Mouse (Mus musculus): ENCODE results near the gene Gm7298. TPM values are rescaled to one million over a fixed set of nuclear protein-coding genes. Genes with fewer than 3 reads are reported as not detected.
"Not testable (repeated sequence)": the region's sequence is repeated elsewhere in the genome, so short reads cannot be mapped to it uniquely, and the experiment has no call there.

The Gm7298 gene
- total RNA-seq (2021) = 3.8 and 4.7 TPM in 2 replicates
- long read RNA-seq = 0 reads

DNA sequence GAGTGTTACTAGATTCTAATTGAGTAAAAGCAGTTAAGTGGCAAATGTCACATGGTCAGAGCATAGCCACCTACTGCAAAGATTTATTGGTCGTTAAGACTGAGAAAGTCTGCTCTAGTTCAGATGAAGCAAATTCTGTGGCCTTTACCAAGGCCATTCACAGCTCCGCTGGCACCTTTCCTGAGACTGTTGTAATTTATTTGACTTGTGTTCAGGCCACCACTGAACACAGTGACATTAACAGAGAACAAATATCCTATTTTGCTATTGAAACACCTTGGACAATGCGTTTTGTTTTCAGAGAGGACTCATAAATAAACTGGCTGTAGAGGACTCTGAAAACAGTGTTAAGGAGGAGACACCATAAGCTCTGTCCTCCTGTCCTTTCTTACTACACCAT lies at the start of gene Gm7298:
Gene Gm7298, plus strand, starts transcription at position 301 of the 400 bp plus-strand sequence.
- DNase-seq = no peak

DNA sequence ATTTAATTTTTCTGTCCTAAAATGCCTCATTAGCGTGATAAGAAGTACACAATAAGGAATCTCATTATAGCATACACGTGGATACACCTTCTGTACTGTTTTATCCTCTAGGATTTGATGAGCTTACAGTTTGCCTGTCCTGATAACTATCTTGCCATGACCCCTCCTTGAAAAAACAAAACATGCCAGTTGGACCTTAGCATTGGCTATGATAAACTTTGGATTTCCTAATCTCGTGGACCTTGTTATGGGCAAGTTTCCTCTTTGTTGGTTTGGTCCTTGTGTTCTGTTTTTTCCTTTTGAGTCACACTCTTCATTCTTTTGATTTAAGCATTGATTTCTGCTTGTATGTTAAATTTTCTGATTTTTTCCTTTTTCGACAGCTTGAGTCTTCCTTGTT lies 95.3 kb downstream of the Gm7298 start:
- no peak for DNase-seq

- DNase-seq = no peak
These were observed 103.6 kb downstream of the Gm7298 start for GRCm38 (mm10) chr6:121836361-121836760.

GRCm38 (mm10) chr6:121838271-121838670 lies 105.5 kb downstream of the Gm7298 start, which contains the start of gene Mug1:
Gene Mug1, plus strand, starts transcription at chr6:121838541.
- not testable (repeated sequence) for DNase-seq

Other genes with a start within 250 kb of the Gm7298 start
- 3.7 and 4.6 TPM in 2 replicates for gene A2m, start 97.6 kb upstream of the Gm7298 start, total RNA-seq (2021)
- gene Mug1, start 105.6 kb downstream of the Gm7298 start, total RNA-seq (2021) = 2.8 and 28.7 TPM in 2 replicates

Data from adrenal gland, postnatal 25 days (tissue).